Mouse (Mus musculus) T-helper 17 cell (primary cell): ENCODE data around the gene Pglyrp2.

Experiments
- in situ Hi-C, 2 experiments: fragments of 300-600 bp; cut with MboI, MseI; formaldehyde crosslinking; loops; 1 replicate in 1 of 2; 2 replicates in 1 of 2; pipeline ENCODE4 v1.15.1; 2025; ENCODE audit warnings: high pct_unique_total_duplicates in 2 of 2

Gene Pglyrp2

DNA sequence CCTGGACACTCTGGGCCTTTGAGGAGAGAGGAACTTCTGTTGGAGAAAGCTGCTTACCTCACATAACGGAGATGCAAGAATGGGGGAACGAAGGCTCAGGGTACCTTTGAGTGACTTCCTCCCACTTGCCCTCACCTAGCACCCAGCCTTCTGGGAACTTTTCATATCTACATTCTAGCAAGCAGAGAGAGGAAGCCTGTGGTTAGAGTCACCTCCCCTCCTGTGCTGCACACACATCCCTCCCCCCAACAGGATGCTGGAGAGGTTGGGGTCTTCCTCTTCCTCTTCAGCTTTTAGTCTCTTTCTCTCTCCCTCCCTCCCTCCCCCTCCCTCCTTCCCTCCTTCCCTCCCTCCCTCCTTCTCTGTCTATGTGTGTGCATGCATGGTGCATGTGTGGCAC lies at the start of gene Pglyrp2:
TSS of gene Pglyrp2 (minus strand) at position 134 of the 400 bp plus-strand sequence.
- in situ Hi-C loops, result no loop called here

DNA sequence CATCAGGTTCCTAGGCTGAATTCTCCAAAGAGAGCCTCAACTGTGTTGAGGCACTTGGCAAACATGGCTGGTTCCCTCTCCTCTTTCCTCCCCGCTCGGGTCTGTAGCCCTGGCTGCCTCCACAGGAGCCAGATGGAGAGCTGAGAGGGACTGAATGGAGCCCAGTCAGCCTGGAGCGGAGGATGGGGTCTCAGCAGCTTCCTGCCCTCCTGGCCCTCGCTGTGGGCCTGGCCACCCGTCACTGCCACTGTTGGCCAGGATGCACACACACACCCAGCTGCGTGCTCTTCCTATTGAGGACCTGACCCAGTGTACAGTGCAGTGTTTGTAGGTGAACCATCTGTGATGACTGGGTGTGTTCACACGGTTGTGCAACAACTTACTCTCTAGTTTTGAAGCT lies 48.2 kb upstream of the Pglyrp2 start:
- in situ Hi-C loops, result no loop called here

DNA sequence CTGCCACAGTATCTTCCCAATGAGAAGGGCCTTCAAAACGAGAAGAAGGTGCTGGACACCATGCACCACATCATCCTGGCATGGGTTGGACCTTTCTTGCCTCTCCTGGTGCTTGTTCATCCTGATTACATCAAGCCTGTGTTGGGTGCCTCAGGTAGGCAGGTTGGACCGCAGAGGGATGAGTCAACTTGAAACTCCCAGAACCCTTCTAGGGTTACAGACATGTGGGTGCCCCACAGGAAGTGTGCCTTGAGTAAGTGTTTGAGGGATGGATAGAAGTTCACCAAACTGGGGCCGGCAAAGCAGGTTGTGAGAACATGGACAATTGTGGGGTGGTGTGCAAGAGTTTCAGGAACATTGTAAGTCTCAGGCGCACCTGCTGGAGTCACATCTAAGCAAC lies 46.8 kb upstream of the Pglyrp2 start:
- in situ Hi-C loops, result no loop called here

DNA sequence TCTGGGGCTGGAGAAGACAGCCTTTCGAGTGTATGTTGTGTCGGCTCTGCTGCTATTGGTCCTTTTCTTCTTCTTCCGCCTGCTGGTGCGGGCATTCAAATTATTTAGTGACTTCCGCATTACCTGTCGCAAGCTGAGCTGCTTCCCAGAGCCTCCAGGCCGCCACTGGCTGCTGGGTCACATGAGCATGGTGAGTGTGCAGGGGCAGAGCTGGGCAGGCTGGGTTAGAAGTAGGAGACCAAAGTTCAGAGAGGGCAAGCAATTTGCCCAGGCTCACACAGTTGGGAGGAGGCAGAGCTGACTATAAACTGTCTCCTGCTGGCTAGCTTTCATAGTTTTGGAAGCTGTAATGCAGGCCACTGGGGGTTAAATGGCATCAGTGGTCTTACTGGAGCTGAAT lies 44.5 kb upstream of the Pglyrp2 start:
- in situ Hi-C loops, result no loop called here

DNA sequence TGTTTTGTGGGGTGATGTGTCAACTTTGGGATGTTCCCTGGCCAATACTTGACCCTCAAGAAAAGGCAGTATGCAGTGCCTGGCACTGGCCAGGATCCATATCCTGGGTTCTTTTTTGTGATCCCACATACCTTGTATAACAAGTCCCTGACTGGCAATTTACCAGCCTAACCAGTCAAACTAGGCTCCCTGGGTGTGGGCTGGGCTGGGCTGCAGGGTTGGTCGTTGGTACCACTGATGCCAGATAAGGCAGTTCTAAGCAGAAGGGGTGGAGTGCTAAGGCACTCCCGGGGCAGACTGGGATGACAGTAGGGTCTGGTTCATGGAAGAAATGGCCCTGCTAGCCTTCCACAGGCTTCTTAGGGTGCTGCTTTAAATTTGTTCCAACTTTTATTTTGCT lies 31.0 kb upstream of the Pglyrp2 start:
- in situ Hi-C loops, result no loop called here

DNA sequence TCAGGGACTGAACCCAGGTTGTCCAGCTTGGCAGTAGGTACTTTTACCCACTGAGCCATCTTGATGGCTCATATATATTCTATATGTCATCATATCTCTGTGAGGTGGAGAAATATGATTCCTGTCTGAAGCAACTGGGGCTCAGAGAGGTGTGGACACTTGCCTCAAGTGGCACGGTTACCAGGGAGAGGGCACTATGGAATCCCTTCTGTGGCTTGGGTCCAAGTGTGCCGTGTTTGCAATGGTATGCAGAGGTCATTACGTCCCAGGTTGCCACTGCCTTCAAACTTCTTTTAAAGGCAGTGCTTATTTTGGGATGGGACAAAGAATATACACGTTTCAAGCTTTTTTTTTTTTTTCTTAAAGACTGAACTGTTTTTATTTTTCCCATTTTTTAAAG lies 30.2 kb upstream of the Pglyrp2 start:
- in situ Hi-C loops, result no loop called here

DNA sequence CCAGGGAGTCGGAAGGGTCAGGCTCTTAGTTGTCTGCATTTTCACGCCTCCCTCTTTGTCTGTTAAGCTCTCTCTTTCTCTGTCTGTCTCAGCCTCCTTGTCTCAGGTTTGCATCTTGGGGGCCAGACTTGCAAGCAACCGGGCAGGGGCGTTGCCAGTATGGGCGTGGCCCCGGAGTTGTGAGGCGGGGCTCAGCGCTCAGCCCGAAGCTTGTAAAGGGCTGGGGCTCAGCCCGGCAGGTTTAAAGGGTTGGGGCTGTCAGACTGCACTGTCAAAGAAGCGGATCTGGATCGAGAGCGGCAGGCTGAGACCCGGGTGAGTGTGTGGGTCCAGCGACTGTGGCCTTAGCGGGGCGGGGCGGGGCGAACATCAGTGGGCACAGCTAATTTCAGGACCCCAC lies 28.5 kb upstream of the Pglyrp2 start, which contains the start of gene Cyp4f39:
TSS of gene Cyp4f39 (plus strand) at position 242 of the 400 bp plus-strand sequence.
- in situ Hi-C loops, result no loop called here

DNA sequence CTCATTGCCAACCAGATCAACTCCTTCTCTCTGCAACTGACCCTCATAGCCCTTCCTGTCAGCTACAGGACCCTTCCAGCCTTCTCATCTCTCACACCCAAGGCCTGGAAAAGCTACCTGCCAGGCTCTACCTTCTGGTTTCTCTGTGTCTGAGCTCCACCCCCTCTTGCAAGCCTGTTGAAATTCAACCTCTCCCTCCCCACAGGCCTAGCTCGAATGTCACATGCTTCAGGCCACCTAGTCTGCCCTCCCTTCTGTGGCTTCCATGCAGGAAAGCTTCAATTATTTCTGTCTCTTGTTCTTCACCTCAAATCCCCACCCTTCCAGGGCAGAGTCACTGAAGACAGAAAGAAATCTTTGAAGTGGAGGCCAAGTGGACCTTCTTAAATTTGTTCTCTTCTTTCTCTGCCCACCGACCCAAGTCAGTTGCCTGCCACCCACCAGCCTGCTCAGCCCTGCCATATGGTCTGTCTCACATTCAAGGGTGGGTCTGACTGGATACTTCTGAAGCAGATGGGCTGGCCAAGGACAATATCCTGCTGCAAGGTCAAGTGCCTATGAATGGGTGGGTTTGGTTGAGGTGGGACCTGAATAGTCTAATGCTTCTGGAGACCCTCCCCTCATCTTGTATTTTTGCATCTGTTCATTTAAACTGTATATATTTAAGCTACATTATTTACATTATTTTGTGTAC lies 27.0 kb upstream of the Pglyrp2 start:
- in situ Hi-C loops, result no loop called here

DNA sequence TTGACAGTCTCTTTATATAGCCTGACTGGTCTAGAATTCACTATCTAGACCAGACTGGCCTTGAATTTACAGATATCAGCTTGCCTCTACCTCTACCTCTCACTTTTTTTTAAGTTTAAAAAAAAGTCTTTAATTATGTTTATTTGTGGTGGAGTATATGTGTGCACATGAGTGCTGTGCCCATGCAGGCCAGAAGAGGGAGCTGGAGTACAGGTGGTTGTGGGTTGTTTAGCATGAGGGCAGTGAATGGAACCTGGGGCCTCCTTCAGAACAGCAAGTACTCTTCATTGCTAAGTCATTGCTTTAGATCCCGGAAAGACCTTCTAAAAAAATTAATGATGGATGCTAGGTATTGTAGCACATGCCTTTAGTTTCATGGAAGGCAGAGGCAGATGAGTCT lies 25.1 kb upstream of the Pglyrp2 start:
- in situ Hi-C loops, result no loop called here

DNA sequence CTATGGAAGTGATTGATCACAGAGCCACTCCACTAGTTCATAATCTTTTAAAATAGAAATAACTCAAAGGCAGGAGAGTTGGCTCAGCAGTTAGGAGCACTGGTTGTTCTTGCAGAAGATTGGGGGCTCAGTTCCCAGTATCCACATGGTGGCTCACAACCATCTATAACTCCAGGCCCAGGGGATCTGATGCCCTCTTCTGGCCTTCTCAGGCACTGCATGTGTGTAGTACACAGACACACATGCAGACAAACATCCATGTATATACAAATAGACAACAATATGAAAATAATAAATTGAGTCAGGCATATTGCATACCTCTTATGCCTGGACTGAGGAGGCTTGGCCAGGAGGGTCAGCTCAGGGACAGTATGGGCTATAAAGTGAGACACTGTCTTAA lies 23.2 kb upstream of the Pglyrp2 start:
- in situ Hi-C loops, result no loop called here

DNA sequence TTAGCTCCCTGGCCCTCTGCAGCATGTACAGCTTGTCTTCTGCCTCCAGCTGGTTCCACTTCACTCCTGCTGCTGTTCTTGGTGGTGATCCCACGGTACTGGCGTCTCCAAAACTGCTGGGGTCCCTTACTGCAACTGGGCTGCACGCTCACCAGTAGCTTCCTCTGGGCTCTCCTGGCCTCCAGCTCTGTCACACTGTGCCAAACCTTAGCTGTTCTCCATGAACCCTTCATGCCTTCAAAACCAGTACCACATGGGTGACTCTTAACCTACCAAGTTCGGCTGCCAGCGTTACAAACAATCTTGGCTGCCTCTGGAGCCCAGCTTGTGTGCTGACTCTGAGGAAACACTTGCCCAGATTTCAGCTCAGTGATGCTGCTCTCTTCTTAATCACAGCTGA lies 21.0 kb upstream of the Pglyrp2 start:
- in situ Hi-C loops, result no loop called here

DNA sequence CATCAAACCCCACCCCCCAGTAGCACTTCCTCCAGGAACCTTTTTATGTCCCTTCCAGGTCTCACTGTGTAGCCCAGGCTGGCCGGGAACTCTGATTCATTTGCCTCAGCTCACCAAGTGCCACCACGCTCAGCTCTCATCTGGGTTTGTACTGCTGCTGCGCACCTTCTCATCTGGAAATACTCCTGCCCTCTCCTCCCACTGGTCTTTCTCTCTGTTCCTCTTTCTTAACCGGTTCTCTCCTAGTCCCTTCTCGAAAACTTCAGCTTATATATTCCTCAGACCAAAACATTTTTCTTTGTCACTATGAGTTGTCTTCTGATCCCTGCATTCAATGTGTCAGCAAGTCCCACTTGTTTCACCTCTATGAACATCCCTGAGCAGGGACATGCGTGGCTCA lies 19.3 kb upstream of the Pglyrp2 start:
- in situ Hi-C loops, result loop anchor here in 1 of 2 experiments (5.0 kb wide), 1 partner anchor 101 kb away; no protein-coding TSS in a partner anchor

DNA sequence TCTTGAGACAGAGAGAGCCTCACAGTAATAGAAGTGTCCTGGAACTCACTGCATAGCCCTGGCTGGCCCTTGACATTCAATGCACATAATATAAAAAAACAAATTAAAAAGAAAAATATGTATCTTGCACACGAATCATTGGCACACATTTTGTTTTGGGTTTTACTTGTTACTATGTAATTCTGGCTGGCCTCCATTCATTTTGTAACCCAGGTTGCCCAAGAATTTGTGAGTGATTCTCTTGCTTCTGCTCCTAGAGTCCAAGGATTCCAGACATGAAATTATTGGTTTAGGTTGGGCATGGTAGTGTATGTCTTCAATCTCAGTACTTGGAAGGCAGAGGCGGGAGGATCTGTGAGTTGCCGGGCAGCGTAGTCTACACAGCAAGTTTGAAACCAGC lies 13.1 kb upstream of the Pglyrp2 start:
- in situ Hi-C loops, result no loop called here

DNA sequence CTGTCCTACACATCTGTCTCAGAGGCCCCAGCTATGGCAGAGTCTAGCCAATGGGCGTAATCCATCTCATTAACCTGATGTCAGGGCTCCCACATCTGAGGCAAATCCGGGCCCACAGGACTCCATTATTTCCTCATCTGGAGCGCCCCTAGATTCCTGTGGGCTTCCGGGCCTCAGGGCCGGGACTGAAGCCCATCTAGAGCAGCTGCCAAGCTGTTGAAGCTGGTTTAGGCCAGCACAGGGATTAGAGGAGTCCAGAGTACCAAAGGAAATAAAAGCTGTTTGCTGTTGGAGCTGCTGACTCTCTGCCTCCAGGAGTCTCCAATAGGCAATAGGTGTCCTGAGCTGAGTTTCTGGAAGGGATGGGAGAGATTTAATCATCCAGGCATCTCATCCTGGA lies 11.2 kb upstream of the Pglyrp2 start:
- in situ Hi-C loops, result no loop called here

DNA sequence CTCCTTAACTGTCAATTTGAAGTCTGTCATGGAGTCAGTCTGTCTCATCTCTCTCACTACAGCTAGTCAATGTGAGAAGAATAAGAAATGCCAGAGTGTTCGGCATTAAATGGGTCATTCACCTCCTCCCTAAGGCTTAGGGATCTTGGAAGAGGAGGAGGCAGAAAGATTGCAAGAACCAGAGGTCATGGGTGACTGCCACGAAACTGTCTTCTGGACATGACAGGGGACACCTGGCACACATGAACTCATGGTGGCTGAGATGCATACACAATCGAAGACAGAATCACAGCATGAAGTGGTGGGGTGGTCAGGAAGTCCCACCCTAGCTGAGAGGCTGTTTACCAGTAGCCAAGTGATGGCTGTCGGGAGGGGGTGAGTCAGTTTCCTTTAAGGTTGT lies 10.4 kb upstream of the Pglyrp2 start:
- in situ Hi-C loops, result no loop called here

DNA sequence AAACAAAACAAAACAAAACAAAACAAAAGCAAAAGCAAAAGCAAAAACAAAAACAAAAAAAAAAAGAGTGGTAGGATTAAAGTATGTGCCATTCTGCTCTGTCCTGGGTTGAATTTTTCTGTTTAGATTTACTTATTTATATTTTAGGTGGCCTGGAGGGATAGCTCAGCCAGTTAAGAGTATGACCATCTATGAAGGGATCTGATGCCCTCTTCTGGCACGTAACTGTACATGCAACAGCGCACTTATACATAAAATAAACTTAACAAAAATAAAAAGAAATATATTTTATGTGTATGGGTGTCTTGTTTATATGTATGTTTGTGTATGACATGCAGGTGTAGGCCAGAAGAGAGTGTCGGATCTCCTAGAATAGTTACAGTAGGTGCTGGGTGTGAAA lies 8.0 kb upstream of the Pglyrp2 start:
- in situ Hi-C loops, result no loop called here

DNA sequence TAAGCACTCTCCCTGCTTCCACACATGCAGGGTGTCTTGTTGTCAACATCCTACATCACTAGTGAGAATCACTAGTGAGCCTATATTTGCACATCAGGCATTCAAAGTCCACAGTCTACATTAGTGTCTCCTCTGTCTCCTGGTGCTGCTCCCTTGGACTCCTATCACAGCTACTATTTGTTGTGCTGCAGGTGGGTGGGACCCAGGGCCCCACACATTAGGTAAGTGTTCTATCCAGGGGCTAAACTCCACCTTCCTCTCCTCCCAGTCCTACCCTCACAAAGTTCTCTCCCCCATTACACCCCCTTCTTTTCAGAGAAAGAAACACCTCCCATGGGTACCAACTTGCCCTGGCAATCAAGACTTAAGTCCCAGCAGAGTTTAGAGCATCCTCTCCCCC lies 2.6 kb upstream of the Pglyrp2 start:
- in situ Hi-C loops, result loop anchor here in 1 of 2 experiments (5.0 kb wide), 1 partner anchor 69 kb away; no protein-coding TSS in a partner anchor

DNA sequence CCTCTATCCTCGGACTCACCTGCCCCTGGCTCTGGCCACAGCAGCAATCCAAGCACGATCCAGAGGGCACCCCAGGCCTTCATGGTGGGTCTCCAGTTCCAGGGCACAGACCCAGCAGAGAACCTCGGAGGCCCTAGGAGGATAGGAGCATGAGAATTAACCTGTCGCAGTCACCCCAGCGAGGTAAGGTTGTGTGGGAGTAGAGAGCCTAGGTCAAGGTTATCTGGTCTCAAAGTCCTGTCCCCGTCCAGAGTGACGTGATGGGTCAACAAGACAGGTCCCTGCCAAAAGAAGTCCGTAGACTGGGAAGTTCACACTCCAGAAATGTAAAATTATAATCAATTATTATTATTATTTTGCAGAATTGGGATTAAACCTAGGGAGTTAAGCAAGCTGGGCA lies 3.2 kb downstream of the Pglyrp2 start:
- in situ Hi-C loops, result no loop called here

DNA sequence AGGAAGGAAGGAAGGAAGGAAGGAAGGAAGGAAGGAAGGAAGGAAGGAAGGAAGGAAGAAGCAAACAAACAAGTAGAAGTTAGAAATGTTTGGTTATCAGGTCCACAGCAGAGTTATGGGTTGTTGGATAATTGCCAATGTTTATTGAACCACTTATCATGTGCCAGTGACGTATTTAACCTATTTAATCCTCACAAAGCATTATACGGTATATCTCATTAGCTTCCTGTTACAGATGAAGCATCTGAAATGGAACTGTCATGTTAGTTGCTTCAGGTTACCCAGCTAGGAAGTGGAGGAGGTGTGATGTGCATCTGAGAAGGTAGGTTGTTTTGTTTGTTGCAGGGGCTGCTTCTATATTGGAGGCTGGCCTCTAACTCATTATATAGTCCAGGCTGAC lies 4.0 kb downstream of the Pglyrp2 start:
- in situ Hi-C loops, result loop anchor here in 1 of 2 experiments (10.0 kb wide), 1 partner anchor 1845 kb away; the partner anchor contains the start of gene Btbd9

DNA sequence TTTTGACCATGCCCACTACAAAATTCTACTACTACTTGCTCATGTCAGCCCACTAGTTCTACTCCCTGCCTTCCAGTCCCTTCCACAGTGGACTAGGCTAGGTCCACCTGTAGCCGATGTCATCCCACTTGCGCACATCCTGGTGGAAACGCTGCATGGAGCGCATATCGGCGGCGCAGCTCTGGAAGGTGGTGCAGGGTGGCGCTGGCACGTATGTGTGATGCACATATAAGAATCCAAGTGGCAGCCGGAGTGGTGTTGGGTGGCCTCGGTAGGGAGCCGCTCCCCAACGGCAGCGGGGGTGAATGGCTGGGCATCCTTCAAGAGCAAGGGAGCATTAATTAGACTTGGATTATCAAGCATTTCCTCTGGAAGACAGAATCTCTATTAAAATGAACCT lies 7.2 kb downstream of the Pglyrp2 start:
- in situ Hi-C loops, result loop anchor here in 1 of 2 experiments (10.0 kb wide), 1 partner anchor 1842 kb away; the partner anchor contains the start of gene Btbd9

DNA sequence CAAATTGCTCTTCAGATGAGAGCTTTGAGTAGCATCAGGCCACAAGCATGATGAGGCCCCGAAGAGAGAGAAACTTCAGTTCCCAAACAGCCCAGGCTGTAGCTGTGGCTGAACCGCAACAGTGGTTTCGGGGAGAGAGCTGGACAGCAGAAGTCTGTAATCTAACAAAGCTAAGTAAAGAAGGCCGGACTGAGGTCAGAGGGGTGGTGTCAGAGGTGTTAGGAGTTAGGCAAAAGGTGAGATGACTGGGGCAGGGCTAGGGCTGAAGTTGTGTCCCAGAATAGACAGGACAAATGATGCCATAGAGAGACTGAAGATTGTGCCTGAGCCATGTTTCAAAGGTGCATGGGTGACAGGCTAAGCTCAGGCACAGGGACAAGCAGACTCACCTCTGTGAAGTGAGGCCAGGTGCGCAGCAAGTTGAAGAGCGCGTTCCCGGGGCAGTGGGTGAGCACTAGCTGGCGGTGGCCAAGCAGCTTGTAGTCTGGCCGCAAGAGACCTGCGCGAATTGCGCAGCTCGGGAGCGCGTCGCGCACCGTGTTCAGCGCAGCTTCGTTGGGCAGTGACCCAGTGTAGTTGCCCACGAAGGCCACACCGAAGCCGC lies 8.4 kb downstream of the Pglyrp2 start:
- in situ Hi-C loops, result loop anchor here in 1 of 2 experiments (10.0 kb wide), 1 partner anchor 1841 kb away; the partner anchor contains the start of gene Btbd9

DNA sequence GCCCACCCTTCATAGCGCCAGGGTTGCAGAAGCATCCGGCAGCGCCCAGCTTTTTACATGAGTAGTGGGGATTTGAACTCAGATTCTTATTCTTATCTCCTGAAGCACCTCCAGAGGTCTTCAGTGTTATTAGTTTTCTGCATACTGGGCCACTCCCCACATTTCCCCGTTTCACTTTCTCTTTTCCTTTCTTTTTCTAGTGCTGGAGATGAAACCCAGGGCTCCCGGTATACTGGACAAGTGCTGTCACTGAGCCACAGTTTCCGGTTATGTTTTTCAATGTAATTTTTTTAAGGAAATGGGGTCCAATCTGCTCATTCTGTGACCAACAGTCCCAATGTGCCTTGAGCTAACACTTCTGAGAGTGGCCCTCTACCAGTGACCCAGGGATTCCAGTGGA lies 12.1 kb downstream of the Pglyrp2 start:
- in situ Hi-C loops, result loop anchor here in 1 of 2 experiments (10.0 kb wide), 1 partner anchor 1837 kb away; the partner anchor contains the start of gene Btbd9

DNA sequence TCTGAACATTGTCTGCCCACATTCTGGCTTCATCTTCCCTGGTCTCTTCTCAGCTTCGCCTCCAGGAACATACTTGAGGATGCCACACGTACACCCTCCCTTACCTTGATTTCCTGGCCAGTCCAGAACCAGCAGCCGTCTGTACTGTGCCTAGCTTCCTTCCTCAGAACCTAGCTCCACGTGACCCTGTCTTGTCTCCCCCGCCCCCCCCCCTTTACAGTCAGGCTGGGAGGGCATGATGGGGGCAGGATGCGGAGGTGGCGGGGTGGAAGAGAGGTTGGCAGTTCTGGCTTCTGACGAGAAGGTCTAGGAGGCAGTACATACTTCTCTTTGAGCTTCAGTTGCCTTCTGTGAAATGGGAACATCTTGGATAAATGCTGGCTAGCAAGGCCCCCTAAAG lies 20.6 kb downstream of the Pglyrp2 start, which contains the start of gene Rasal3:
TSS of gene Rasal3 (minus strand) at position 167 of the 400 bp plus-strand sequence.
- in situ Hi-C loops, result no loop called here
